Mouse (Mus musculus) gonadal fat pad, adult 2 months (tissue): Measurements from ENCODE around the gene Mettl7a1. TPM values are rescaled to one million over a fixed set of nuclear protein-coding genes. Genes with fewer than 3 reads are reported as not detected.
"Not testable (repeated sequence)": the region's sequence is repeated elsewhere in the genome, so short reads cannot be mapped to it uniquely, and the experiment has no call there.

Experiments
- DNase-seq: peaks from one replicate; pipeline ENCODE4 v3.0.0-alpha.2; 2012; ENCODE audit warnings: low read depth
- polyA plus RNA-seq: library from polyadenylated mRNA; depleted of rRNA; stranded (reverse); fragments of >200 nt; gene quantifications from 2 replicates; pipeline ENCODE4 v1.2.3, GENCODE M21; 2012; rRNA removed

Mettl7a1 gene
- 259 and 432 TPM in 2 replicates for polyA plus RNA-seq

GRCm38 (mm10) chr15:100304019-100304991 lies at the start of gene Mettl7a1:
Mettl7a1 (plus strand) TSS chr15:100304140.
- DNase-seq, result no peak

DNA sequence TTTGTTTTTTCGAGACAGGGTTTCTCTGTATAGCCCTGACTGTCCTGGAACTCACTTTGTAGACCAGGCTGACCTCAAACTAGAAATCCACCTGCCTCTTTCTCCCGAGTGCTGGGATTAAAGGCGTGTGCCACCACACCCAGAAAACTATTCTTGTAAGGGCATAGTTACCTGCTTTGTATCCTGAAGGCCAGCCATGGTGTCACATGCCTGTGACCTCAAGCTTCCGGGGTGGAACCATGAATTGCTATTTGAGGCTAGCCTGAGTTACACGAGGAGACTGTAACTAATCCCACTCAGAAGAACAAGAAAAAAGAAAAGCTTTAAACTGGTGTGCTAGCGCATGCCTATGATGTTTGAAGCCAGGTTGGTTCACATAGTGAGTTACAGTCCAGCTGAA lies 47.6 kb upstream of the Mettl7a1 start:
- DNase-seq, result no peak

DNA sequence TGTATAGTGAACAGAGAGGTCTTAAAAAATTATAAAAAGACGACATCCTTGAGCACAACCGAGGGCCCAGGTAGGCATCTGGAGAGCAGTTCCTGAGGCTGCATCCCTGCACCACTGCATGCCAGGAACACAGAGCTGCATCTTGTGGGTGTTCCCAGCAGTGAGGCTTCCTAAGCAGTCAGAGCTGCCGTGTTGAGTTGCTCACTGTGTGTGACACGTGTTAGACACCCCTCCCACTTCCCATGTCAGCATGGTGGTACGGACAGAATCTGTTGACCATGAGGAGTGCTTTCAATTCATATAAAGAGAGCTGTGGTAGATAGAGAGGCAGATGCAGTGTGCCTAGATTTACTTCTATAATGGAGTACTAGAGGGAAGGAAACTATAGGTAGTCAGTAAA lies 46.6 kb upstream of the Mettl7a1 start:
- DNase-seq, result no peak

DNA sequence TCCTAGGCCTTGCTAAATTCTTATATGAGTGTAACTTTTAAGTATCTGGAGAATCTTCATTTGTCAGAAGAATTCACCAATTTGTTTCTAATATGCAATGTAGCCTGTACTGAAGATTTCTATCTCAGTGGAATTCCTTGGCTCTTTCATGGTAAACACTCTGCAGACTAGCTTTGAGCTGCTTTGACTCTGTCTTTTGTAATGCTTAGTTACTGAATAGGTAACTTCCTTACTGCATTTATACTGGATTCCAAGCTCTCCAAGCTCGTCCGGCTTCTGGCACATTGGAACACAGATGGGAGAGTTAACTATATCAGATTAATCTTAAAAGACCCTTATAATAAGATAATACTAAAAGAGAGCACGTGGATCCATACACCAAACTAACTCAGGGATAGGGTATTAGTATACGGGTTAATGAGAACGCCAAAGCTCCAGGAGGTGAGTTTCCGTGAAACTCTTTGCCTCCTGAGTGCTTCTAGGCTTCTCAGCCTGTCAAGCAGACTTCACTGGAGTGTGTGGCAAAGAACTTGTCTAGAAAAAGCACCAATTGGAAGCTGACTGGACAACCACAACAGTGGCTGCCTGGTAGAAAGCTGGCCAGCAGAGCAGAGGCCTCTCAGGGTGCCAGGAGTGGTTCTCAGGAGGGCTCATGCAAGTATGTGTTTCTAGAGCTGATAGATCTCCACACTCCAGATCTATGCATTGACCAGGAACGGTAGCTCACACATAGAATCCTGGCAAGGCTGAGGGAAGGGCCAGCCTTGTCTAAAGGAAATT lies 45.1 kb upstream of the Mettl7a1 start:
- DNase-seq, result no peak

DNA sequence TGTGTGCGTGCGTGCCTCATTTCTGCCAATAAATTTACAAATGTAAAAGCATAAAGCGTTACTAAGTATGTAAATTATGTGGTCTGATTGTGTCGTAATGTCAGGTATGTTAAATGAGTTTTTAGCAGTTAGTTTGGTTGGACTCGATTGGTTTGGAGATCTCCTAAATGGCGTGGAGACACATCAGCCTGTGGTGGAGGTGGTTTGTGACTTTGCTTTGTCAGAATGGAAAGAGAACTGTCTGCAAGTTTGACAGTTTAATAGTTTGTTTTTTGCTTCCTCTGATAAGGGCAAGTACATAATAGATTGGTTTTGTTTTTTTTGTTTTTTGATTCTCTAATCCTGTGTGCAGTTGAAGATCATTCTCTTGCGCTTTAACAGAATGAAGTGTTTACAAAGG lies 43.6 kb upstream of the Mettl7a1 start:
- DNase-seq, result not testable (repeated sequence)

DNA sequence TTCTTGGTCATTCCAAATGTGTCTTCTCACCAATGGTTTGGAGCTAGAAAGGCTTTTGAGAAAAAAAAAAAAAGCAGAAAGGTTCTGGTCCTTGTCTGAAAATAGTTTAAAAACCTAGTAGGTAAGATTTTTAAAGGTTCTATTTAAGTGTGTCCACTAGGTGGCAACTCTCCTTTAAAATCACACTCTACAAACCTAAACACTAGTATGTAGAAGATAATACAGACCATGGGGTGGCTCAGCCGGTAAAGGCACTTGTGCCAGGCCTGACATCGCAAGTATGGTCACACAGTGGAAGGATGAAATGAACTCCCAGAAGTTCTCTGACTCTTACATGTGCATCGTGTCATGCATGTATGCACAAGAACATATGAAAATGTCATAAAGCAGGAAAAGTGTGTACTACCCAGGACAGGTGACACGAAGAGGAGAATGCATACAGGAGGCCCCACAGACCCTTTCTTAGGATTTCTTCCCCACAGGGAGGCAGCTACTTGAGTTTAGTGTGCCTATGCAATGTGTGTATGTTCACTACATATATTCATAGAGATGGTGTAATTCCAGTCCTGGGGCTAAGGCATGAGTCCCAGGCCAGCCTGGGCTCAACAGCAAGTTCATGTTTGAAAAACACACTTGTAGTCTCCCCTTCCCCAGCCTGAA lies 40.6 kb upstream of the Mettl7a1 start:
- no peak for DNase-seq

GRCm38 (mm10) chr15:100265586-100266325 lies 38.2 kb upstream of the Mettl7a1 start:
- no peak for DNase-seq

- no peak for DNase-seq
Measured at GRCm38 (mm10) chr15:100268916-100269315, 35.0 kb upstream of the Mettl7a1 start.

GRCm38 (mm10) chr15:100269776-100270175 lies 34.2 kb upstream of the Mettl7a1 start:
- DNase-seq, result no peak

- DNase-seq, result not testable (repeated sequence)
Measured at GRCm38 (mm10) chr15:100270609-100271008, 33.3 kb upstream of the Mettl7a1 start.

- no peak for DNase-seq
Measured at GRCm38 (mm10) chr15:100271411-100271810, 32.5 kb upstream of the Mettl7a1 start.

DNA sequence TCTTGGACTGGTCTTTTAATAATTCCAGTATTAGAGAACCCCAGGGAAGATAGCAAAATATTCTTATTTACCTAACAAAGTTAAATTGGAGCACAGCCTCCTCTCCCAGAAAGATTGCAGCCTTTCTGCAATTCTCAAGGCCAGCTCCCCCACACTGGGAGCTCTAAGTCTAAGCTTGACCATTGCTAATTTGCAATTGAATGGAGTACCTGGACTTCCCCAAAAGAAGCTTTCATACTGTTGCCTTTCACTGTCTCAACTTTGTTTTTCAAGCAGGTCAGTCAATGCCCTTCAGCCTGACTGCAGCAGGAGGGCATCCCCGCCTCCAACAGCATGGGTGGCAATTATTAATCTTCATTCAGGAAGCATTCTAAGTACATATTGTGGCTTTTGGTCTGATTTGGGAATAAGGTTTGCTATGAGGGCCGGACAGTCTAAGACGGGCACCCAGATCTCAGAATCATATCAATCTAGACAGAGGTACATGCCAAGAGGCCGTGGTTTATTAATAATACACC lies 30.1 kb upstream of the Mettl7a1 start:
- not testable (repeated sequence) for DNase-seq

DNA sequence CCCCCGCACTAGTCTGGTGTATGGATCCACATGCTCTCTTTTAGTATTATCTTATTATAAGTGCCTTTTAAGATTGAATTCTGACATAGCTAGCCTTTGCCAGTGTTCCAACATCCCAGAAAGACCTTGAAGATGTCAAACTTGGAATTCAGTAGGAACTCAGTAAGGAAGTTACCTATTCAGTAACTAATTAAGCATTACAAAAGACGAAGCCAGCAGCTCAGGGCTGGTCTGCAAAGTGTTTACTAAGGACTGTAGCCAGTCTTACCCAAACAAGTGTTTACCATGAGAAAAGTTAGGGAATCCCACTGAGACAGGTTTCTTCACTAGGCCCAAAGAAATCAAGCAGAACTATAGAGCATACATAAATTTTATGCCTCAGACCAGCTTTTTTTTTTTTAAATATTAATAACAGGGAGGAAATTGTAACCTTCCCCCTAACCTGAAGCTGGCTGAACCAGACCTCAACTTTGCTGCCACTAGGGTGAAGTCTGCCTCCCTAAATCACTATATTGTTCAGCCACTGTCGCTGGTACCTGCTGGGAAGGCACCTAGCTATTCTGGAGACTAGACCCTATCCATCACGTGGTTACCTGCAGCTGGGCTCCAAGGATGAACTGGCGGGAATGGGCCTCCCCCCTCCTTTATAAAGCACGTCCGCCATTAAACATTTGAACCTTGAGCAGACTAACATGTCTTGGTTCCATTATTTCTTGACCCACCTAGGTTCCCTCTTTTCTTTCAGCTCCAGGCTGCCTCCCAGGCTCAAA lies 29.0 kb upstream of the Mettl7a1 start:
- DNase-seq, result no peak

- no peak for DNase-seq
Measured at GRCm38 (mm10) chr15:100276403-100276802, 27.5 kb upstream of the Mettl7a1 start.

DNA sequence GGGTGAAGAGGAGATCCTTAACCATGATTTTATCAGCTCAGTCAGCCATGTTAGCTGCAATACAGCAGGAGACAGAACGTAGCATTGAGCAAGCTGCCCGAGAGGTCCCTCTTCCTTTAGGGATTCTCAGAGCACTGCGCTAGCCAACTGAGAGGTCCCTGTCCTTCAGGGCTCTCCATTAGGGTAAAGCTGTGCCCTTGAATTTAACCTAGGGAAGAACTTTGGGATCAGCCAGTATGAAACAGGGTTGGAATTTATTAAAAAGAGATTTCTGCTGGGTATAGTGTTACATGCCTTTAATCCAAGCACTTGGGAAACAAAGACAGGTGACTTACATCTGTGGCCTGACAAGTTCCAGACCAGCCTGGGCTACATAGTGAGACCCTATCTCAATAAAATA lies 26.4 kb upstream of the Mettl7a1 start:
- DNase-seq, result no peak

GRCm38 (mm10) chr15:100280626-100281025 lies 23.3 kb upstream of the Mettl7a1 start, which contains the start of gene Tmprss12:
Tmprss12 (plus strand) TSS chr15:100280837.
- no peak for DNase-seq

DNA sequence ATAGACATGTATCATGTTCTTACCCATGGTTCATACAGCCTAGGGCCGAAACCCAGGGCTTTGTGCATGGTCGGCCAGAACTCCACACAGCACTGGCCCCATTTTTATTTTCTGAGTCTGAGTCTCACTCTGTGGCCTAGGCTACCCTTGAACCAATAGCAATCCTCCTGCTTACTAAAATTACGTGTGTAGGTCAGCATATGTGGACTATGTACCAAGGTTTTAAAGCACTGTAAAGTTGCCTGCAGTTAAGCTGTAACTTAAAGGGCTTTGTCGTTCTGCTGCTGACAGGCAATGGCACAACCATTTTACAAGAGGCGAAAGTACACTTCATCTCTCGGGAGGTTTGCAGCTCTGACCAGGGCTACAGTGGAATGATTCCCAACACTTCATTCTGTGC lies 15.0 kb upstream of the Mettl7a1 start:
- DNase-seq, result no peak

- no peak for DNase-seq
Measured at GRCm38 (mm10) chr15:100290858-100291257, 13.1 kb upstream of the Mettl7a1 start.

GRCm38 (mm10) chr15:100292326-100292725 lies 11.6 kb upstream of the Mettl7a1 start:
- no peak for DNase-seq

GRCm38 (mm10) chr15:100297856-100298255 lies 6.1 kb upstream of the Mettl7a1 start:
- DNase-seq, result no peak
